Mouse (Mus musculus) myocyte (in vitro differentiated cells): ENCODE data around the gene Minos1. TPM values are rescaled to one million over a fixed set of nuclear protein-coding genes. Genes with fewer than 3 reads are reported as not detected.

Experiments used
- H3K27me3 ChIP-seq: one replicate; pipeline ENCODE4 v1.6.1; 2011; ENCODE audit not compliant: control insufficient read depth, insufficient read depth, insufficient read length
- H3K36me3 ChIP-seq: one replicate; pipeline ENCODE4 v1.6.1; 2011; ENCODE audit not compliant: control insufficient read depth, insufficient read depth
- H3K4me2 ChIP-seq: one replicate; pipeline ENCODE4 v1.6.1; 2011; ENCODE audit warnings: low read depth, control low read depth
- H3K4me3 ChIP-seq: one replicate; pipeline ENCODE4 v1.5.1; 2011; ENCODE audit warnings: mild to moderate bottlenecking, control low read depth, moderate library complexity
- H3K79me2 ChIP-seq: one replicate; pipeline ENCODE4 v1.6.1; 2011; ENCODE audit not compliant: control insufficient read depth, insufficient read depth
- H3ac ChIP-seq: one replicate; pipeline ENCODE4 v1.6.1; 2011; ENCODE audit not compliant: control insufficient read depth, insufficient read length
- CEBPB ChIP-seq: IDR thresholded peaks from 2 replicates; pipeline ENCODE4 v1.6.1; 2011; ENCODE audit warnings: mild to moderate bottlenecking, moderate library complexity; ENCODE audit not compliant: poor library complexity, insufficient read depth, severe bottlenecking
- E2F4 ChIP-seq: IDR thresholded peaks from one replicate; pipeline ENCODE4 v1.6.1; 2011; ENCODE audit warnings: mild to moderate bottlenecking, control low read depth, moderate library complexity; ENCODE audit not compliant: insufficient read depth
- MAX ChIP-seq: IDR thresholded peaks from one replicate; pipeline ENCODE4 v1.6.1; 2011; ENCODE audit warnings: low read depth, mild to moderate bottlenecking, control low read depth
- MYOD1 ChIP-seq, 3 experiments: IDR thresholded peaks; one replicate each; pipeline ENCODE4 v1.6.1; 2011; ENCODE audit warnings: control low read depth in 2 of 3, low read depth in 2 of 3, mild to moderate bottlenecking in 2 of 3, moderate library complexity in 1 of 3; ENCODE audit not compliant: insufficient read length in 2 of 3, control insufficient read depth in 1 of 3
- MYOG ChIP-seq, 3 experiments: IDR thresholded peaks; one replicate each; pipeline ENCODE4 v1.6.1; 2011; ENCODE audit warnings: control low read depth in 2 of 3, low read depth in 2 of 3, mild to moderate bottlenecking in 2 of 3; ENCODE audit not compliant: insufficient read length in 2 of 3, control insufficient read depth in 1 of 3, insufficient read depth in 1 of 3
- POLR2A ChIP-seq: IDR thresholded peaks from one replicate; pipeline ENCODE4 v1.6.1; 2011; ENCODE audit warnings: low read depth, mild to moderate bottlenecking, control low read depth, moderate library complexity; ENCODE audit not compliant: insufficient read length
- POLR2AphosphoS2 ChIP-seq: IDR thresholded peaks from one replicate; pipeline ENCODE4 v1.6.1; 2011; ENCODE audit warnings: low read depth, control low read depth; ENCODE audit not compliant: insufficient read length
- REST ChIP-seq: IDR thresholded peaks from one replicate; pipeline ENCODE4 v1.6.1; 2011; ENCODE audit warnings: mild to moderate bottlenecking, control low read depth, moderate library complexity; ENCODE audit not compliant: insufficient read depth, insufficient read length
- SRF ChIP-seq: IDR thresholded peaks from one replicate; pipeline ENCODE4 v1.6.1; 2011; ENCODE audit warnings: low read depth; ENCODE audit not compliant: control insufficient read depth, insufficient read length
- TCF12 ChIP-seq: IDR thresholded peaks from one replicate; pipeline ENCODE4 v1.6.1; 2011; ENCODE audit warnings: mild to moderate bottlenecking, control low read depth; ENCODE audit not compliant: poor library complexity, insufficient read depth, severe bottlenecking
- TCF3 ChIP-seq: IDR thresholded peaks from one replicate; pipeline ENCODE4 v1.6.1; 2011; ENCODE audit warnings: low read depth, control low read depth; ENCODE audit not compliant: insufficient read length
- USF1 ChIP-seq: IDR thresholded peaks from one replicate; pipeline ENCODE4 v1.6.1; 2011; ENCODE audit warnings: low read depth, mild to moderate bottlenecking, control low read depth, moderate library complexity
- polyA plus RNA-seq: library from polyadenylated mRNA; unstranded; fragments of >200 nt; fragmentation: generic; extraction: Trizol; gene quantifications from one replicate; pipeline ENCODE4 v1.2.1, GENCODE M21; 2012; ENCODE audit warnings: missing spikeins

The Minos1 gene
- polyA plus RNA-seq, 1 experiment = 247 TPM

DNA sequence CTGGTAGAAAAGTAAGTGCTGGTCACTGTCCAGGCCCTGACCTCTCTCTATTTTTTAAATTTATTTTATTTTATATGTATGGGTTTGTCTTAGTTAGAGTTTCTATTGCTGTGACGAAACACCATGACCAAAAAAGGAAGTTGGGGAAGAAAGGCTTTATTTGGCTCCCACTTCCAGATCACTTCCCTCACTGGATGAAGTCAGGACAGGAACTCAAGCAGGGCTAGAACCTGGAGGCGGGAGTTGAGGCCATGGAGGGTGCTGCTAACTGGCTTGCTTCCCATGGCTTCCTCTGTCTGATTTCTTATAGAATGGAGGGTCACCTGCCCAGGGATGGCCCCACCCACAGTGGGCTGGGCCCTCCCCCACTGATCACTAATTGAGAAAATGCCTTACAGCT is 30.2 kb upstream of the Minos1 start:
- no peak overlapping the region for H3K4me2 ChIP-seq
- no peaks in the 10 kb centered on the region for H3K27me3 ChIP-seq
- H3K79me2 ChIP-seq = no peaks in the 10 kb centered on the region
- no peaks in the 10 kb centered on the region for H3K36me3 ChIP-seq
- no peak overlapping the region for H3ac ChIP-seq
- no peak overlapping the region for H3K4me3 ChIP-seq
- TF ChIP-seq TCF3 = no peak
- no peak for TF ChIP-seq POLR2AphosphoS2
- no peak for TF ChIP-seq TCF12
- no peak for TF ChIP-seq USF1
- no peak for TF ChIP-seq MYOG (IDR thresholded peaks at IDR 0.05; ENCODE audit: control insufficient read depth in 1 of 3, insufficient read depth in 1 of 3, insufficient read length in 2 of 3, low read depth in 2 of 3)
- no peak for TF ChIP-seq E2F4
- TF ChIP-seq REST = no peak
- TF ChIP-seq CEBPB = no peak
- TF ChIP-seq MYOD1 (IDR thresholded peaks at IDR 0.05; ENCODE audit: control insufficient read depth in 1 of 3, insufficient read length in 2 of 3, low read depth in 2 of 3) = no peak
- no peak for TF ChIP-seq MAX
- TF ChIP-seq SRF = no peak
- TF ChIP-seq POLR2A = no peak

DNA sequence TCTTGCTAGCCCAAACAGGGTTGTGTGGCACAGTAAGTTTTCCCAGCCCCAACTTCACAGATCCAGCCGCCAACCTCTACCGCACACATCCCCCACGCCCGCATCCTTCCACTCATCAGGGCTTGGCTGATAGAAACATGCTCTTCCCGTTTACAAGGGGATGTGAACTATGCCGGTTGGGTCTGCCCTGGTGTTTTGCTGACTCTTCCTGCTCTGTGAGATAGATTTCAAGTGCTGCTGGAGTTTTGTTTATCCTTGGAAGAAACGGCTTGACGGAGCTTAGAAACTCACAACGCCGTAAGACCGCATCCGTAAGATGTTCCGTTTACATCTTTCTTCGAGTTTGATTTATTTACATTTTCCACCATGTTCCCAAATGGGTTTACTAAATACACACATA is 27.4 kb upstream of the Minos1 start:
- no peak for TF ChIP-seq MYOD1 (IDR thresholded peaks at IDR 0.05; ENCODE audit: control insufficient read depth in 1 of 3, insufficient read length in 2 of 3, low read depth in 2 of 3)
- no peak for TF ChIP-seq POLR2AphosphoS2
- no peak for TF ChIP-seq CEBPB
- no peak for TF ChIP-seq TCF3
- no peak for TF ChIP-seq MAX
- no peak for TF ChIP-seq TCF12
- no peak for TF ChIP-seq SRF
- TF ChIP-seq E2F4 = no peak
- TF ChIP-seq POLR2A = no peak
- TF ChIP-seq USF1 = no peak
- no peak for TF ChIP-seq REST
- no peak for TF ChIP-seq MYOG (IDR thresholded peaks at IDR 0.05; ENCODE audit: control insufficient read depth in 1 of 3, insufficient read depth in 1 of 3, insufficient read length in 2 of 3, low read depth in 2 of 3)

DNA sequence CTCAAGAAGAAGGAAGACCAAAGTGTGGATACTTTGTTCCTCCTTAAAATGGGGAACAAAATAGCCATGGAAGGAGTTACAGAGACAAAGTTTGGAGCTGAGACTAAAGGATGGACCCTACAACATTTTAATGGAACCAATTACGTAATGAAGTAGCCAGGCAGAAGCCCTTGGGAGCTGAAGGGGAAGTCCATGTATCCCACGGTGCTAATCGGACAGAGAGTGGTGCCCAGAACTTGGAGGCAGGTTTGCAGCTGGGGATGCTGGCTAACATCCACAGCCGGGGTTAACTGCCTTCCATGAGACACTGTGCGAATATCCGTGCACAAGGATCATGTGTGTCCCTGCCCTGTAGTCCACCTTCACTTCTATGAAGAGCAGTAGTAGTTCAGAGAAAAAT is 25.6 kb upstream of the Minos1 start:
- Histone ChIP-seq H3K79me2 (no peaks in the 10 kb centered on the region), H3K4me2 (no peak overlapping the region), H3K27me3 (no peaks in the 10 kb centered on the region), H3K4me3 (no peak overlapping the region), H3ac (no peak overlapping the region), H3K36me3 (no peaks in the 10 kb centered on the region)
- no peak for TF ChIP-seq MYOD1 (IDR thresholded peaks at IDR 0.05; ENCODE audit: control insufficient read depth in 1 of 3, insufficient read length in 2 of 3, low read depth in 2 of 3)
- no peak for TF ChIP-seq MYOG (IDR thresholded peaks at IDR 0.05; ENCODE audit: control insufficient read depth in 1 of 3, insufficient read depth in 1 of 3, insufficient read length in 2 of 3, low read depth in 2 of 3)
- no peak for TF ChIP-seq MAX
- no peak for TF ChIP-seq CEBPB
- TF ChIP-seq POLR2A = no peak
- TF ChIP-seq USF1 = no peak
- TF ChIP-seq E2F4 = no peak
- no peak for TF ChIP-seq TCF12
- TF ChIP-seq SRF = no peak
- TF ChIP-seq REST = no peak
- TF ChIP-seq TCF3 = no peak
- no peak for TF ChIP-seq POLR2AphosphoS2

More for the DNA sequence above, 27.4 kb upstream of the Minos1 start:
- H3K4me3 ChIP-seq = no peak overlapping the region
- H3K27me3 ChIP-seq = no peaks in the 10 kb centered on the region
- no peak overlapping the region for H3ac ChIP-seq
- no peaks in the 10 kb centered on the region for H3K79me2 ChIP-seq
- no peaks in the 10 kb centered on the region for H3K36me3 ChIP-seq
- no peak overlapping the region for H3K4me2 ChIP-seq

DNA sequence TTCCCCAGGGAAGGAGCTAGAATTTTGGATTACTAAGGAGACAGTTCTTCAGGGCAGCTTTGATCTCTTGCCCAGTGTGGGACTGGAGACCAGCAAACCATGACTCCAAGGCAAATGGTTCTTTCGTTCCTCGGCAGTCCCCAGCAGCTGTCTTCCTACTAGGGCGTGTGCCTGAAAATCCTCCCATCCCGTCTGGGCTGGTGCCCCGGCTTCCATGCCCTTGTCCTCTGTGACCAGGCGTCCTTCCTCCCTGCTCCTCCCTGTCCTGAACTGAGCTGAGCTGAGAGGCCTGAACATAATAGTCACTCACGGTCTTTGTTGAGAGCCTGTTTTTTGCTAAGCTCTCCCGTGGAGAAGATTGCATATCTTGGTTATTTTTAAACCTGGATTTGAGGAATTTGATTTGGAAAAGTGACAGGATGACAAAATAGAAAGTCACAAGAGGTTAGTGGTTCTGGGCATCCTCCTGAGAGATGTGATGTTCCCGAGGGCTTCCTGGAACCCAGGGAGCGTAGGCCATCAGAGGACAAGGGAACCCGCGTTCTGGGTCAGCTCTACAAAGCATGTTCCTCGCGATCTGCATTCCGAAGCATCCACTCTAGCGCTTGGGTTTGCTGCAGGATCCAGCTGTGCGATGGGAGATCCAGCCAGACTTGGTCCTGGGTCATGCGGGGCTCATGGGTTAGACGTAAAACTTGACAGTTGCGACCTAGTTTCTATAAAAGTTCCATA is 23.8 kb upstream of the Minos1 start:
- no peak overlapping the region for H3ac ChIP-seq
- H3K79me2 ChIP-seq = no peaks in the 10 kb centered on the region
- H3K4me2 ChIP-seq = peak overlapping the region; percentile 42
- TF ChIP-seq SRF (no peak), MYOD1 (IDR thresholded peaks at IDR 0.05; ENCODE audit: control insufficient read depth in 1 of 3, insufficient read length in 2 of 3, low read depth in 2 of 3) (peak in 2 of 3 experiments; percentile 48 to 65), MYOG (IDR thresholded peaks at IDR 0.05; ENCODE audit: control insufficient read depth in 1 of 3, insufficient read depth in 1 of 3, insufficient read length in 2 of 3, low read depth in 2 of 3) (peak; percentile 24 to 75 (median 28))
- H3K36me3 ChIP-seq = no peaks in the 10 kb centered on the region
- H3K27me3 ChIP-seq = no peaks in the 10 kb centered on the region
- H3K4me3 ChIP-seq = no peak overlapping the region

DNA sequence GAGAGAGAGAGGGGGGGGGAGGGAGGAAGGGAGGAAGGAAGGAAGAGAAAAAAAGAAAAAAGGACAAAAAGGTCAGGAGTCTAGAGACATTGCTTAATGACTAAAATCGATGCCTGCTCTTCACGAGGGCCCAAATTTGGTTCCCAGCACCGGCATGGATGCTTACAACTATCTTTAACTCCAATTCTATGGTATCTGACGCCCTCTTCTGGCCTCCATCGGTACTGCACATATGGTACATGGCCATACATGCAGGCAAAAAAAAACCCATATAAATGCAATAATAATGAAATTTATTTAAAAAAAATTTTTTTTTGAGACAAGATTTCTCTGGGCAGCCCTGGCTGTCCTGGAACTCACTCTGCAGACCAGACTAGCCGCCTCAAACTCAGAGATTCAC is 20.5 kb upstream of the Minos1 start:
- Histone ChIP-seq H3K36me3 (no peaks in the 10 kb centered on the region), H3K27me3 (no peaks in the 10 kb centered on the region), H3K4me2 (no peak overlapping the region), H3ac (no peak overlapping the region), H3K79me2 (no peaks in the 10 kb centered on the region), H3K4me3 (no peak overlapping the region)
- TF ChIP-seq E2F4 (no peak), CEBPB (no peak), USF1 (no peak), SRF (no peak), REST (no peak), POLR2A (no peak), TCF12 (no peak), MAX (no peak), MYOD1 (IDR thresholded peaks at IDR 0.05; ENCODE audit: control insufficient read depth in 1 of 3, insufficient read length in 2 of 3, low read depth in 2 of 3) (no peak), TCF3 (no peak), MYOG (IDR thresholded peaks at IDR 0.05; ENCODE audit: control insufficient read depth in 1 of 3, insufficient read depth in 1 of 3, insufficient read length in 2 of 3, low read depth in 2 of 3) (no peak), POLR2AphosphoS2 (no peak)
